Mouse (Mus musculus) heart, embryonic 14.5 days (tissue): ENCODE measurements around the gene Adamts3. TPM values are rescaled to one million over a fixed set of nuclear protein-coding genes. Genes with fewer than 3 reads are reported as not detected.

ENCODE experiments used
- ATAC-seq: fragments of 200-750 bp; cut with Nextera tagmentation; 2 replicates; pipeline ENCODE4 v1.8.0; 2017; ENCODE audit warnings: low read depth, moderate TSS enrichment; ENCODE audit not compliant: insufficient number of reproducible peaks, insufficient read depth, low FRiP score
- H3K27ac ChIP-seq, 2 experiments: fragments of 200-500 bp in 1 of 2; fragments of 300-500 bp in 1 of 2; sonication (generic) in 1 of 2; replicated peaks in 1 of 2; 2 replicates each; pipeline ENCODE4 v1.5.1; 2012 to 2014; ENCODE audit warnings: low read depth in 2 of 2, low read length in 2 of 2, control low read depth in 1 of 2, mild to moderate bottlenecking in 1 of 2, mixed read lengths in 1 of 2; ENCODE audit not compliant: control insufficient read depth in 1 of 2, insufficient read depth in 1 of 2
- H3K27me3 ChIP-seq: fragments of 300-500 bp; sonication (generic); 2 replicates; pipeline ENCODE4 v1.6.1; 2014; ENCODE audit warnings: mild to moderate bottlenecking, low read length, control low read depth; ENCODE audit not compliant: control insufficient read depth, insufficient read depth
- H3K36me3 ChIP-seq: fragments of 300-500 bp; sonication (generic); 2 replicates; pipeline ENCODE4 v1.6.1; 2014; ENCODE audit warnings: mild to moderate bottlenecking, control low read depth, low read length, mixed read lengths; ENCODE audit not compliant: control insufficient read depth, insufficient read depth
- H3K4me1 ChIP-seq, 2 experiments: fragments of 200-500 bp in 1 of 2; fragments of 300-500 bp in 1 of 2; sonication (generic) in 1 of 2; 2 replicates each; pipeline ENCODE4 v1.6.1; 2012 to 2014; ENCODE audit warnings: low read length in 2 of 2, control low read depth in 1 of 2, mixed read lengths in 1 of 2; ENCODE audit not compliant: control insufficient read depth in 2 of 2, insufficient read depth in 2 of 2
- H3K4me2 ChIP-seq: fragments of 300-500 bp; sonication (generic); 2 replicates; pipeline ENCODE4 v1.6.1; 2014; ENCODE audit warnings: mild to moderate bottlenecking, low read length
- H3K4me3 ChIP-seq, 2 experiments: fragments of 200-500 bp in 1 of 2; fragments of 300-500 bp in 1 of 2; sonication (generic) in 1 of 2; 2 replicates each; pipeline ENCODE4 v1.5.1; 2012 to 2014; ENCODE audit warnings: low read length in 2 of 2, mild to moderate bottlenecking in 2 of 2, control low read depth in 1 of 2, low read depth in 1 of 2, moderate library complexity in 1 of 2; ENCODE audit not compliant: control insufficient read depth in 1 of 2, insufficient read depth in 1 of 2
- H3K9ac ChIP-seq: fragments of 300-500 bp; sonication (generic); 2 replicates; pipeline ENCODE4 v1.6.1; 2014; ENCODE audit warnings: mild to moderate bottlenecking, low read length
- H3K9me3 ChIP-seq: fragments of 300-500 bp; sonication (generic); 2 replicates; pipeline ENCODE4 v1.6.1; 2016; ENCODE audit warnings: low read length, control low read depth; ENCODE audit not compliant: control insufficient read depth
- WGBS: fragments of 180-500 bp; shearing (Covaris S2); extraction: QIAGEN DNeasy Blood & Tissue Kit; methylation state at CpG from one replicate; pipeline ENCODE4 v1.1.7; 2014; 5-methylcytosine and 5-hydroxymethylcytosine counted together
- polyA plus RNA-seq: library from polyadenylated mRNA; unstranded; fragments of >200 nt; fragmentation: Nextera tagmentation; extraction: Ambion mirVana; gene quantifications from 2 replicates; pipeline ENCODE4 v1.2.1, GENCODE M21; 2014

The Adamts3 gene
- polyA plus RNA-seq, 1 experiment from 2014 or later = 4.8 TPM

DNA sequence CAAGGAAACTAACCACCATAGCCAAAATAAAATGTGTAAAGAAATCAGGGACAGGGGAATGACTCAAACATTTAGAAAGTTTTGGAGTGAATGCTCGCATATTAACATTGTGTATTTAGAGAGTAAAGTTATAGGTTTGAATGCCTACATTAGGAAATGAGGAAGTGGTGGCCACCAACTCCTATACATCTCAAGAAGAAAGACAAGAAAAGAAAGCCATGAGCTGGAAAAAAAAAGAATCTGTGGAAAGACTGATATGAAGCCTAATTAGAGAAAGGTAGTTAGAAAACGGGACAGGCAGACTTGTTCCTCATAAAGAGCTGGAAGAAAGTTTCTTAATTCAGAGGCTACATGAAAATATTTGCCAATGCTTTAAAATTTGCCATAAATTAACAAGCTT, 138.0 kb downstream of the Adamts3 start:
- H3K27me3 ChIP-seq = no peaks in the 10 kb centered on the region
- H3K9ac ChIP-seq = no peak overlapping the region
- no peaks in the 10 kb centered on the region for H3K9me3 ChIP-seq
- no peak overlapping the region for H3K4me2 ChIP-seq
- H3K4me3 ChIP-seq = no peak overlapping the region
- H3K27ac ChIP-seq = no peak overlapping the region
- H3K36me3 ChIP-seq = no peaks in the 10 kb centered on the region
- H3K4me1 ChIP-seq = peaks cover 5 to 9% of the 10 kb centered on the region in 2 experiments; a peak in 3 of 4 replicates
- 77% methylated on average over 2 of the region's 2 CpGs for WGBS
- no peak for ATAC-seq

DNA sequence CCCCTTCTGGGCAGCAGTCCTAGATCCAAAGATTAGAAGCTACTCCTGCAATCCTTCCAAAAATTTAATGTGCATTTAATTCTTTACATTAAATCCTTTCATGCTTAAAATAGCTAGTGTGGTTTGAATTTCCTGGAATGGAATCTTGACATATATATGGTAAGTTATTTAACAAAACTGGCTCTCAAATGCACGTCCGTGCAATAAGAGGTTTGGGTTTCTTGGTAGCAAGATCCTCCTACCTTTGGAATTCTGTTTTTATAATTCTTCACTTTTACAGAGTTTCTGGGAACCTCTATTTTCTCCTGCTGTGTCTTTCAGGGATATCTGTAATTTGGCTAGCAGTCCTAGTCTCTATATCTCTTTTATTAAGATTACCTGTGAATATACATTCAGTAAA, 148.4 kb downstream of the Adamts3 start:
- H3K4me1 ChIP-seq = no peaks in the 10 kb centered on the region
- no peaks in the 10 kb centered on the region for H3K27me3 ChIP-seq
- no peaks in the 10 kb centered on the region for H3K9me3 ChIP-seq
- WGBS = 84% methylated on average over 2 of the region's 2 CpGs
- no peak overlapping the region for H3K27ac ChIP-seq
- no peaks in the 10 kb centered on the region for H3K36me3 ChIP-seq
- H3K4me2 ChIP-seq = no peak overlapping the region
- H3K9ac ChIP-seq = no peak overlapping the region
- ATAC-seq = no peak
- no peak overlapping the region for H3K4me3 ChIP-seq

DNA sequence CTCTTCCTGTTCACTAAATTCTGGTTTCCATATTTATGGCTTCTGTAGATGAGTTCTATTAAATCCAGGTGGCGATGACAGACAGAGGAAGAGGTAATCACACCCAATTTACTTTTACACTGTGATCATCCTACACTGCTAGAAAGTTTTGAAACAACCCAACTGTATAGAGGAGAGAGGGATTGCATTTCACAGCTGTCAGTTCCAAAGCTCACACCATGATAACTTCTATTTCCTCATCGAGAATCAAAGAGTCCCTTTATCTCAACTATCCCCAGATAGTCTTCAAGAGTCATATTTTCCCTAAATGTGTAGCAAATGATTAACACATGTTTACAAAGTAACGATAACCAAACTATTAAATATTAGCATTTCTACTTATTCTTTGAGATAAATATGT, 152.7 kb downstream of the Adamts3 start:
- no peaks in the 10 kb centered on the region for H3K36me3 ChIP-seq
- H3K9ac ChIP-seq = no peak overlapping the region
- 73% methylated on average over 3 of the region's 3 CpGs for WGBS
- peaks cover 2 to 13% of the 10 kb centered on the region in 2 experiments; a peak in 3 of 4 replicates for H3K4me1 ChIP-seq
- no peak overlapping the region for H3K4me2 ChIP-seq
- H3K9me3 ChIP-seq = peaks cover 3% of the 10 kb centered on the region
- no peak for ATAC-seq
- H3K4me3 ChIP-seq = no peak overlapping the region
- no peak overlapping the region for H3K27ac ChIP-seq
- H3K27me3 ChIP-seq = no peaks in the 10 kb centered on the region

DNA sequence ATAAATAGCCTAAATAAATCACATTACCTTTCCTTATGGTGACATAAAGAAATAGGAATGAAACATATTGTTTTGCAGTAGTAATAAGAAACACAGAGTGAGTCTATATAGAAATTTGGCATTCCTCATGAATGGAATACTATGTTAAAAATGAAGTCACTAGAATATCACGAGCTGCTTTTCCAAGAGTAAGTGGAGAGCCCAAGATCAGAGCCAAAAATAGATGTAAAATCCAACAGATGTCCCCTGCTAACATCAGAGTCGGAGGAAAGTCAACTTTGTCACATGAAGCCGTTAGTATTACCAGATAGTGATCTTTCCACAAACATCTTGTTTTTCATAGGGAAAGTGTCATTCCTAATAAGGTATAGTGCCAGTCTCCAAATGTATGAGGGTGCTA, 155.0 kb downstream of the Adamts3 start:
- Histone ChIP-seq H3K27ac (no peak overlapping the region), H3K9me3 (peaks cover 3% of the 10 kb centered on the region), H3K36me3 (no peaks in the 10 kb centered on the region), H3K4me2 (no peak overlapping the region), H3K4me3 (no peak overlapping the region), H3K27me3 (no peaks in the 10 kb centered on the region), H3K9ac (no peak overlapping the region), H3K4me1 (peaks cover 2 to 13% of the 10 kb centered on the region in 2 experiments; a peak in 3 of 4 replicates)
- ATAC-seq = no peak
- WGBS = 26% methylated on average over 3 of the region's 3 CpGs

DNA sequence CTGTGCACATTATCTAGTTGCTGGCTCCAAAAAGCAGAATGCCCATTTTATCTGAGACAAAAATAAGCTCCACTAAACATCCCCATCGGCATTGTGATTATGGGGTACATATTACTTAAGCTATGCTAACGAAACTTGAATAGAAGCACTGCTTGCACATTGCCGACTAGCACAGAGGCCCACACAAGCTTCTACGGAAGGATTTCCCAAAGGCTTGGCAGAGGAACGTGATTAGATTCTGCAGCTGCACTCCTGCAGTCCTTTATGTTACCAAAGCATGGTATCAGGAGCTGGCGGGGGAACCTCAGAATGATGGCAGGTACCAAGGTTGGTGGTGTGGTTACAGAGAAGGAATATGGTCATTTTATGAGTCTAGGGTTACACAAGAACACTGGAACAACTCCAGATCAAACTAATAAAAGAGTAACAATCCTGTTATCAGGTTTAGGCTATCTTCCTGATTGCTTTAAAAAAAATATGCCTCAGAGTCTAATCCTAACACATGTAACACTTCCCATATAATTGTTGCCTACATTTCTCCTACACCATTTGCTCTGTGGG, 155.6 kb downstream of the Adamts3 start:
- 44% methylated on average over 6 of the region's 6 CpGs for WGBS
- peak overlapping the region in 1 of 2 experiments; percentile 41; a peak in 1 of 4 replicates for H3K27ac ChIP-seq
- H3K4me3 ChIP-seq = no peak overlapping the region
- no peak for ATAC-seq
- no peaks in the 10 kb centered on the region for H3K36me3 ChIP-seq
- 0 out of 2 replicates have a peak overlapping the region, but pooled peaks have one; percentile 16 for H3K4me2 ChIP-seq
- peaks cover 2 to 13% of the 10 kb centered on the region in 2 experiments; a peak in 3 of 4 replicates for H3K4me1 ChIP-seq
- H3K9me3 ChIP-seq = peaks cover 3% of the 10 kb centered on the region
- H3K27me3 ChIP-seq = no peaks in the 10 kb centered on the region
- H3K9ac ChIP-seq = no peak overlapping the region

- Histone ChIP-seq H3K36me3 (no peaks in the 10 kb centered on the region), H3K9ac (no peak overlapping the region), H3K4me1 (peaks cover 2% of the 10 kb centered on the region in 2 experiments; a peak in 2 of 4 replicates), H3K4me2 (no peak overlapping the region), H3K27ac (no peak overlapping the region), H3K27me3 (no peaks in the 10 kb centered on the region), H3K4me3 (no peak overlapping the region), H3K9me3 (no peaks in the 10 kb centered on the region)
- WGBS = 44% methylated on average over 2 of the region's 2 CpGs
- no peak for ATAC-seq
These were observed 168.6 kb downstream of the Adamts3 start for GRCm38 (mm10) chr5:89714552-89714951.

- H3K27ac ChIP-seq = peak overlapping the region; percentile 12 to 27; a peak in 3 of 4 replicates
- WGBS = 35% methylated on average over 7 of the region's 7 CpGs
- peaks cover 2% of the 10 kb centered on the region in 2 experiments; a peak in 2 of 4 replicates for H3K4me1 ChIP-seq
- no peaks in the 10 kb centered on the region for H3K9me3 ChIP-seq
- ATAC-seq = no peak
- H3K4me3 ChIP-seq = no peak overlapping the region
- no peaks in the 10 kb centered on the region for H3K36me3 ChIP-seq
- H3K9ac ChIP-seq = no peak overlapping the region
- peak overlapping the region; percentile 24; the same call in 1 of the 2 replicates for H3K4me2 ChIP-seq
- H3K27me3 ChIP-seq = no peaks in the 10 kb centered on the region
These were observed 171.8 kb downstream of the Adamts3 start for GRCm38 (mm10) chr5:89711116-89711859.
